Mouse (Mus musculus) heart, adult 2 months (tissue): ENCODE measurements at regions not wholly inside any gene's neighbourhood (a gene's known extent, or its start where the extent isn't known, plus 50 kb on each side); places are given as distances from the start of the nearest gene placed in this dataset.

ENCODE experiments used
- CTCF ChIP-seq: fragments of 200-600 bp; IDR thresholded peaks from 2 replicates; pipeline ENCODE4 v1.8.1; 2022; ENCODE audit warnings: antibody characterized with exemption, mild to moderate bottlenecking, moderate library complexity
- POLR2A ChIP-seq: fragments of 200-500 bp; IDR thresholded peaks from 2 replicates; pipeline ENCODE4 v1.6.1; 2011; ENCODE audit warnings: mild to moderate bottlenecking, low read depth, low read length, control low read depth; ENCODE audit not compliant: insufficient read depth

GRCm38 (mm10) chr4:125339056-125339455 lies 151.4 kb upstream of the Grik3 start:
- TF ChIP-seq CTCF (no peak), POLR2A (no peak)
